Mouse (Mus musculus) neural tube, embryonic 14.5 days (tissue): ENCODE data around the gene Hephl1. TPM values are rescaled to one million over a fixed set of nuclear protein-coding genes. Genes with fewer than 3 reads are reported as not detected.

ENCODE experiments used
- ATAC-seq: fragments of 200-750 bp; cut with Nextera tagmentation; 2 replicates; pipeline ENCODE4 v1.8.0; 2017; ENCODE audit warnings: low read depth, mild to moderate bottlenecking, moderate TSS enrichment, moderate library complexity
- H3K27ac ChIP-seq: fragments of 300-500 bp; sonication (generic); 2 replicates; pipeline ENCODE4 v1.5.1; 2014; ENCODE audit warnings: low read depth, mild to moderate bottlenecking, control low read depth, low read length, moderate library complexity, mixed read lengths
- H3K27me3 ChIP-seq: fragments of 300-500 bp; sonication (generic); 2 replicates; pipeline ENCODE4 v1.6.1; 2014; ENCODE audit warnings: low read length; ENCODE audit not compliant: control insufficient read depth, insufficient read depth
- H3K36me3 ChIP-seq: fragments of 300-500 bp; sonication (generic); 2 replicates; pipeline ENCODE4 v1.6.1; 2014; ENCODE audit warnings: low read length, mixed read lengths; ENCODE audit not compliant: control insufficient read depth, insufficient read depth
- H3K4me1 ChIP-seq: fragments of 300-500 bp; sonication (generic); 2 replicates; pipeline ENCODE4 v1.6.1; 2014; ENCODE audit warnings: low read length; ENCODE audit not compliant: control insufficient read depth, insufficient read depth
- H3K4me2 ChIP-seq: fragments of 300-500 bp; sonication (generic); 2 replicates; pipeline ENCODE4 v1.6.1; 2014; ENCODE audit warnings: mild to moderate bottlenecking, low read depth, low read length, control low read depth
- H3K4me3 ChIP-seq: fragments of 300-500 bp; sonication (generic); 2 replicates; pipeline ENCODE4 v1.5.1; 2014; ENCODE audit warnings: low read depth, low read length, control low read depth, mixed read lengths
- H3K9ac ChIP-seq: fragments of 300-500 bp; sonication (generic); replicated peaks from 2 replicates; pipeline ENCODE4 v1.6.1; 2014; ENCODE audit warnings: low read depth, mild to moderate bottlenecking, control low read depth, low read length, mixed read lengths
- H3K9me3 ChIP-seq: fragments of 300-500 bp; sonication (generic); 2 replicates; pipeline ENCODE4 v1.6.1; 2016; ENCODE audit warnings: low read length; ENCODE audit not compliant: control insufficient read depth
- WGBS: fragments of 180-500 bp; shearing (Covaris S2); extraction: QIAGEN DNeasy Blood & Tissue Kit; methylation state at CpG from one replicate; pipeline ENCODE4 v1.1.7; 2014; 5-methylcytosine and 5-hydroxymethylcytosine counted together
- polyA plus RNA-seq: library from polyadenylated mRNA; unstranded; fragments of >200 nt; fragmentation: Nextera tagmentation; extraction: Ambion mirVana; gene quantifications from 2 replicates; pipeline ENCODE4 v1.2.1, GENCODE M21; 2014

The Hephl1 gene
- polyA plus RNA-seq, 1 experiment from 2014 or later = 0.07 TPM

DNA sequence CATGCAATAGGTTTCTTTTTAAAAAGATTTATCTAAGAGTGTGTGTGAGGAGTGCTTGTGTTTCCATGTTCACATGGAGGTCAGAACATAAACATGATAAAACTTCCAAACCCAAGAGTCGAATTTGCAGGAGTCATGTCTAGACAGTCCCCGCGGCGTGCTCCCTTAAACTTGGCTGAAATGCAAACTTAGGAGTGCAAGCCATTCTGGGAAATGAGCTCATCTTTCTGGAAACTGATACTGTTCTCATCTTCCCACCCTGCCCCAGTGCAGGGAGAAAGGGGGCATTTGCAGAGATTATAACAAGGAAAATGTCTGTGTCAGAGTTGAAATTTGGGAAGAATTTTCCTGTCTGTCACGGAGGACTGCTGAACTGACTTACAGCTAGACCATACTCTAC, 72.1 kb downstream of the Hephl1 start:
- no peak overlapping the region for H3K4me3 ChIP-seq
- peaks cover 22% of the 10 kb centered on the region for H3K4me1 ChIP-seq
- 98% methylated on average over 5 of the region's 5 CpGs for WGBS

DNA sequence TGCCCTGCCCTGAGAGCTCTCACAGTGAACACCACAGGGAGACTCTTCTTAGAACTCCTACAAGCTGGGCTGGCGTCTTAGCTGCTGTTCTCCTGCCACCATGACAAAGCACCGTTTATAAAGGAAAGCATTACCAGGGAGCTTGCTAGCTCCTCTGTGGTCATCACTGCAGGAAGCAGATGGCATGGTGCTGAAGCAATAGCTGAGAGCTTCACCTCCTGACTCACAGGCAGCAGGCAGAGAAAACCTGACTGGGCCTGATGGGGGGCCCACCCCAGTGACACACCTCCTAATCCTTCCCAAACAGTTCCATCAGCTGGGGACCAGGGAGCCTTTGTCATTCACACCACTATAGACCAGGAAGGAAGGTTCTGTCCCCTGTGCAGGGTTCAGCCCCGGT, 74.2 kb downstream of the Hephl1 start:
- no peaks in the 10 kb centered on the region for H3K36me3 ChIP-seq

More for the DNA sequence above, 72.1 kb downstream of the Hephl1 start:
- no peaks in the 10 kb centered on the region for H3K36me3 ChIP-seq
- H3K27ac ChIP-seq = no peak overlapping the region
- H3K9me3 ChIP-seq = no peaks in the 10 kb centered on the region
- no peaks in the 10 kb centered on the region for H3K27me3 ChIP-seq
- no peak overlapping the region for H3K4me2 ChIP-seq
- H3K9ac ChIP-seq = no peak overlapping the region
- ATAC-seq = no peak

GRCm38 (mm10) chr9:15037237-15037636, 74.7 kb downstream of the Hephl1 start:
- Histone ChIP-seq H3K27me3 (no peaks in the 10 kb centered on the region), H3K27ac (no peak overlapping the region), H3K9ac (no peak overlapping the region), H3K4me2 (no peak overlapping the region), H3K9me3 (no peaks in the 10 kb centered on the region), H3K4me1 (peaks cover 3% of the 10 kb centered on the region; the same call in 1 of the 2 replicates), H3K4me3 (no peak overlapping the region), H3K36me3 (no peaks in the 10 kb centered on the region)
- ATAC-seq = no peak

More for the DNA sequence above, 74.2 kb downstream of the Hephl1 start:
- no peak overlapping the region for H3K4me3 ChIP-seq
- 47% methylated on average over 3 of the region's 3 CpGs for WGBS
- H3K4me1 ChIP-seq = peaks cover 8% of the 10 kb centered on the region
- ATAC-seq = no peak
- H3K27me3 ChIP-seq = no peaks in the 10 kb centered on the region
- H3K27ac ChIP-seq = peak overlapping the region; percentile 2; the same call in 1 of the 2 replicates
- no peak overlapping the region for H3K9ac ChIP-seq
- no peak overlapping the region for H3K4me2 ChIP-seq
- no peaks in the 10 kb centered on the region for H3K9me3 ChIP-seq

DNA sequence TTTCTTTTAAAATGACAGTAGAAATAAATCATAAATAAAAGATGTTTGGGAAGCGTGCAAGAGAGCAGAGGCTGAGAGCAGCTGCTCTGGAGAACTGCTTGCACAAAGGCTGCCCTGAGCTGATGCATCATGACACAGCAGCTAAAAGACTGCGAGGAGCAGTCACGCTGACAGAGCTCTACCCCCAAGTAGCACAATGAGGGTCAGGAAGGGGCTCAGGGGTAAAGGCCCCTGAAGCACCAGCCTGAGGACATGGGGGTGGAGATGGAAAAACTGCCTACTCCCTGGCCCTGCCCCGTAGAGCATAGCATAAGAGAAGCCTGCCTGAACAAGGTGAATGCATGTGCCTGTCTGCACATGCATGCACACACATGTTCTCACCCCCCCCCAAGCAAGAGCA, 75.1 kb downstream of the Hephl1 start:
- H3K27ac ChIP-seq = no peak overlapping the region

DNA sequence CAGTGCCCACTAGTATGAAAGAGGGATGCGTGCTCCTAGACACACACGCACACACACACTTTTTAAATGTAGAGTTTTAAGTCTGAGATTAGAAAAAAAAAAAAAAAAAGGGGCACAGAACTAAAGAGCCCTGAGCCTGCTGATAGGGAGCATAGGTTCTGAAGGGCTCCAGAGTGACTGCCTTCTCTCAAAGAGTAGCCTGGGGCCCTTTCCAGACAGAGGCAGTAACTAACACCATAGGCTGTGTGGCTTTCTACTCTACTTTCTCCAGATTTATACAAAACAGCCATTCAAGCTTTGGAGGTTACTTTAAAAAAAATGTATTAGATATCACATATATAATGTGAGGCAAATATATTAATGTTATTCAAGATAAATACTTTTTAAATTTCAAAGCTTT, 75.5 kb downstream of the Hephl1 start:
- Histone ChIP-seq H3K9me3 (no peaks in the 10 kb centered on the region), H3K27ac (no peak overlapping the region), H3K27me3 (no peaks in the 10 kb centered on the region), H3K4me3 (no peak overlapping the region), H3K9ac (no peak overlapping the region), H3K36me3 (no peaks in the 10 kb centered on the region), H3K4me2 (no peak overlapping the region), H3K4me1 (0 out of 2 replicates have a peak, but pooled peaks cover 3% of the 10 kb centered on the region)
- WGBS = 94% methylated on average over 2 of the region's 2 CpGs
- ATAC-seq = no peak

More for the DNA sequence above, 75.1 kb downstream of the Hephl1 start:
- Histone ChIP-seq H3K9me3 (no peaks in the 10 kb centered on the region), H3K4me2 (no peak overlapping the region), H3K27me3 (no peaks in the 10 kb centered on the region), H3K9ac (no peak overlapping the region), H3K4me3 (no peak overlapping the region), H3K4me1 (0 out of 2 replicates have a peak, but pooled peaks cover 3% of the 10 kb centered on the region), H3K36me3 (no peaks in the 10 kb centered on the region)
- peak; percentile 65 for ATAC-seq
- whole genome bisulfite sequencing = 44% methylated on average over 4 of the region's 4 CpGs

DNA sequence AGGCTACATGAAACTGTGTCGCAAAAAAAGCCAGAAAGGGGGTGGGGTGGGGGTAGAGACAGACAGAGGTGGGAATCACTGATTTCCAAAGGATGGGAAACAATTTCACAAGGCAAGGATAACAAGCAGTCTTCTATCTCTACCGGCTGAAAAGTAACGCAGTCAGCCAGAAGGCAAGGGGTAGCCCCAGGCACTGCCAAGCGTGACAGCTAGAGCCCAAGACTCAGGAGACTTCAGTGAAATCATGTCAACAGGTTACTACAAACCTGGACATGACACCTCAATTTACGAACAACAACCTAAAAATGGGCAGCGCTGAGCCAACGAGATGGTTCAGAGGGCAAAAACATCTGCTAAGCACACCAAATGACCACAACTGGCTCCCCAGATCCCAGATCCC, 75.9 kb downstream of the Hephl1 start:
- Histone ChIP-seq H3K4me2 (no peak overlapping the region), H3K27me3 (no peaks in the 10 kb centered on the region), H3K4me1 (0 out of 2 replicates have a peak, but pooled peaks cover 3% of the 10 kb centered on the region), H3K4me3 (no peak overlapping the region), H3K9me3 (no peaks in the 10 kb centered on the region), H3K9ac (no peak overlapping the region), H3K27ac (no peak overlapping the region), H3K36me3 (no peaks in the 10 kb centered on the region)
- WGBS = 92% methylated on average over 7 of the region's 7 CpGs
- ATAC-seq = no peak

- Histone ChIP-seq H3K4me2 (no peak overlapping the region), H3K4me3 (no peak overlapping the region), H3K27ac (no peak overlapping the region), H3K27me3 (no peaks in the 10 kb centered on the region), H3K9me3 (no peaks in the 10 kb centered on the region), H3K9ac (no peak overlapping the region), H3K4me1 (0 out of 2 replicates have a peak, but pooled peaks cover 3% of the 10 kb centered on the region), H3K36me3 (no peaks in the 10 kb centered on the region)
- 82% methylated on average over 7 of the region's 7 CpGs for WGBS
- ATAC-seq = no peak
Measured at GRCm38 (mm10) chr9:15034546-15035273, 77.2 kb downstream of the Hephl1 start.

DNA sequence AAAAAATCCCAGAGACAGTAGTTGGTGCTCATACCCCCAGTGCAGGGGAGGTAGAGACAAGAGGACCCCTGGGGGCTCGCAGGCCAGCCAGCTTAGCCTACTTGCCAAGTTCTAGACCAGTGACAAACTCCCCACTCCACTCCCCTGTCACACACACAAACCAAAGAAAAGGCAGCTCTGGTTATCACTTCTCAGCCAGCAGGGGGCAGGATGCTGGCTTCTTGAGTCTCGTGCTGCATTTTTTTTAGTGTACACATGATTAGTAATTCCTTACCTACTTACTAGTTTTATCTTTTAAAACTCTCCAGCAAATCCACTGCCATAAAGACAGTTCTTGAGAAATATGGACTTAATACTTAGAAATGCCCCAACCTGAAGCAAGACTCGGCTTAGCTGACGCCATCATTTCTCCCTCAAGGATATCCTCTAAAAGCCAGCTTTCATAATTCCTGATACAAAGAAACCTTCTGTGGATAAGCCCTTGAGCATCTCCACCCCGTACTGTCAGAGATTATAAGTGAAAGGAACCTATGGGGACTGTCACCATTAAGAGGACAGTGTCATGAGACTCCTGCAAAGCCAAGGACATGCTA, 78.2 kb downstream of the Hephl1 start:
- Histone ChIP-seq H3K36me3 (no peaks in the 10 kb centered on the region), H3K27ac (no peak overlapping the region), H3K27me3 (no peaks in the 10 kb centered on the region), H3K9ac (no peak overlapping the region), H3K4me3 (no peak overlapping the region), H3K4me2 (no peak overlapping the region), H3K9me3 (no peaks in the 10 kb centered on the region), H3K4me1 (0 out of 2 replicates have a peak, but pooled peaks cover 3% of the 10 kb centered on the region)
- 73% methylated on average over 5 of the region's 5 CpGs for WGBS
- no peak for ATAC-seq

DNA sequence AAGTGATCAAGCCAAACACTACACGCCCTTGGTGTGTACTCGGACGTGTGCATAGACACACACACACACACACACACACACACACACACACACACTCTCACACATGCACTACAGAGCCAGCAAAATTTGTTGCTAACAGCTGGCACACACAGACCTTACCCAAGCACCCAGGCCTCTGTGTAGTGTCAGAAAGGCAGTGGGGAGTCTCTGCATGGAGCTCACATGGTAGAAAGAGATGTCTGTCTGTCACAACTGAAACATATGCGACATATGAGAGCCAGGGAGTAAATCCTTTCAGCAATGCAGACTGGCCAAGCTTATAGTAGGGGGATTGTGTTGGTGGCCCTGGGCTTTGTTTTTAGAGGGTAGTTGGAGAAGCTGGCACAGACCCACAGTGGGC, 79.1 kb downstream of the Hephl1 start:
- Histone ChIP-seq H3K36me3 (no peaks in the 10 kb centered on the region), H3K27ac (no peak overlapping the region), H3K9me3 (no peaks in the 10 kb centered on the region), H3K27me3 (no peaks in the 10 kb centered on the region), H3K4me3 (no peak overlapping the region), H3K9ac (no peak overlapping the region), H3K4me1 (0 out of 2 replicates have a peak, but pooled peaks cover 3% of the 10 kb centered on the region), H3K4me2 (no peak overlapping the region)
- no peak for ATAC-seq
- 92% methylated on average over 4 of the region's 4 CpGs for WGBS
